Mouse (Mus musculus) embryo, embryonic 10.5 days (tissue): Measurements from ENCODE around the gene Ajap1.

ENCODE experiments used
- DNase-seq: peaks from one replicate; pipeline ENCODE4 v3.0.0-alpha.2; 2015; ENCODE audit warnings: low spot score

The Ajap1 gene

GRCm38 (mm10) chr4:153451516-153451915, 31.1 kb downstream of the Ajap1 start:
- DNase-seq = no peak

GRCm38 (mm10) chr4:153442522-153442921, 40.1 kb downstream of the Ajap1 start:
- DNase-seq = no peak

GRCm38 (mm10) chr4:153439868-153440267, 42.7 kb downstream of the Ajap1 start:
- DNase-seq = no peak

- DNase-seq = no peak
Observed at GRCm38 (mm10) chr4:153439031-153439430, 43.6 kb downstream of the Ajap1 start.

- no peak for DNase-seq
Observed at GRCm38 (mm10) chr4:153437196-153437595, 45.4 kb downstream of the Ajap1 start.

GRCm38 (mm10) chr4:153435917-153436316, 46.7 kb downstream of the Ajap1 start:
- no peak for DNase-seq

- DNase-seq = peak; percentile 58
Observed at GRCm38 (mm10) chr4:153429971-153430370, 52.6 kb downstream of the Ajap1 start.

GRCm38 (mm10) chr4:153425961-153426656, 56.5 kb downstream of the Ajap1 start:
- no peak for DNase-seq

- DNase-seq = no peak
Observed at GRCm38 (mm10) chr4:153424324-153424723, 58.3 kb downstream of the Ajap1 start.

GRCm38 (mm10) chr4:153417926-153418325, 64.7 kb downstream of the Ajap1 start:
- DNase-seq = peak; percentile 75

GRCm38 (mm10) chr4:153417164-153417896, 65.3 kb downstream of the Ajap1 start:
- peak; percentile 80 for DNase-seq

- no peak for DNase-seq
Observed at GRCm38 (mm10) chr4:153416111-153416510, 66.5 kb downstream of the Ajap1 start.

- no peak for DNase-seq
Observed at GRCm38 (mm10) chr4:153398421-153398820, 84.2 kb downstream of the Ajap1 start.

GRCm38 (mm10) chr4:153387478-153387877, 95.1 kb downstream of the Ajap1 start:
- no peak for DNase-seq

- no peak for DNase-seq
Observed at GRCm38 (mm10) chr4:153381433-153381832, 101.2 kb downstream of the Ajap1 start.

GRCm38 (mm10) chr4:153380885-153381284, 101.7 kb downstream of the Ajap1 start:
- DNase-seq = no peak

GRCm38 (mm10) chr4:153377981-153378380, 104.6 kb downstream of the Ajap1 start:
- peak; percentile 70 for DNase-seq

GRCm38 (mm10) chr4:153374233-153374632, 108.4 kb downstream of the Ajap1 start:
- no peak for DNase-seq

GRCm38 (mm10) chr4:153373125-153373524, 109.5 kb downstream of the Ajap1 start:
- no peak for DNase-seq

- DNase-seq = peak; percentile 28
Observed at GRCm38 (mm10) chr4:153368620-153369159, 113.9 kb downstream of the Ajap1 start.

- peak; percentile 26 for DNase-seq
Observed at GRCm38 (mm10) chr4:153360868-153361545, 121.6 kb downstream of the Ajap1 start.

- DNase-seq = no peak
Observed at GRCm38 (mm10) chr4:153358243-153358550, 124.4 kb downstream of the Ajap1 start.
